Mouse (Mus musculus) MEL (cell line): ENCODE measurements around the gene Reln. TPM values are rescaled to one million over a fixed set of nuclear protein-coding genes. Genes with fewer than 3 reads are reported as not detected.

ENCODE experiments used
- DNase-seq: peaks from one replicate; pipeline ENCODE4 v3.0.0; 2011; ENCODE audit warnings: low read depth, low spot score
- H3K27ac ChIP-seq: 2 replicates; pipeline ENCODE4 v1.5.1; 2012; ENCODE audit warnings: low read depth, mild to moderate bottlenecking, control low read depth, low read length, moderate library complexity; ENCODE audit not compliant: control insufficient read depth
- H3K27me3 ChIP-seq, 2 experiments: fragments of 150-350 bp in 1 of 2; sonication (generic) in 1 of 2; 2 replicates each; pipeline ENCODE4 v1.6.1; 2012; ENCODE audit warnings: low read length in 2 of 2, mild to moderate bottlenecking in 2 of 2, improper control_type of control experiment in 1 of 2, moderate library complexity in 1 of 2; ENCODE audit not compliant: insufficient read depth in 2 of 2, control insufficient read depth in 1 of 2
- H3K36me3 ChIP-seq, 2 experiments: 2 replicates each; pipeline ENCODE4 v1.6.1; 2012 to 2014; ENCODE audit warnings: low read length in 2 of 2, improper control_type of control experiment in 1 of 2, inconsistent platforms in 1 of 2, mild to moderate bottlenecking in 1 of 2; ENCODE audit not compliant: insufficient read depth in 2 of 2, control insufficient read depth in 1 of 2
- H3K4me1 ChIP-seq, 2 experiments: fragments of 150-350 bp in 1 of 2; sonication (generic) in 1 of 2; 2 replicates each; pipeline ENCODE4 v1.6.1; 2012; ENCODE audit warnings: low read length in 2 of 2, improper control_type of control experiment in 1 of 2, mild to moderate bottlenecking in 1 of 2; ENCODE audit not compliant: insufficient read depth in 2 of 2, control insufficient read depth in 1 of 2
- H3K4me3 ChIP-seq, 2 experiments: fragments of 150-350 bp in 1 of 2; sonication (generic) in 1 of 2; 2 replicates each; pipeline ENCODE4 v1.5.1; 2012; ENCODE audit warnings: low read depth in 2 of 2, low read length in 2 of 2, mild to moderate bottlenecking in 2 of 2, moderate library complexity in 2 of 2, control low read depth in 1 of 2, improper control_type of control experiment in 1 of 2; ENCODE audit not compliant: control insufficient read depth in 1 of 2, insufficient read depth in 1 of 2
- H3K79me2 ChIP-seq: 2 replicates; pipeline ENCODE4 v1.6.1; 2012; ENCODE audit warnings: mild to moderate bottlenecking, low read length, moderate library complexity; ENCODE audit not compliant: control insufficient read depth, poor library complexity, insufficient read depth
- H3K9ac ChIP-seq: 2 replicates; pipeline ENCODE4 v1.6.1; 2012; ENCODE audit warnings: low read depth, mild to moderate bottlenecking, control low read depth, low read length, moderate library complexity; ENCODE audit not compliant: control insufficient read depth, poor library complexity, severe bottlenecking
- H3K9me3 ChIP-seq: fragments of 150-350 bp; sonication (generic); replicated peaks from 2 replicates; pipeline ENCODE4 v1.6.1; 2012; ENCODE audit warnings: mild to moderate bottlenecking, low read length, improper control_type of control experiment, moderate library complexity; ENCODE audit not compliant: insufficient read depth
- CHD1 ChIP-seq: IDR thresholded peaks from 2 replicates; pipeline ENCODE4 v1.6.1; 2012; ENCODE audit warnings: low read depth, mild to moderate bottlenecking, inconsistent platforms, low read length, improper control_type of control experiment
- CHD2 ChIP-seq: IDR thresholded peaks from 2 replicates; pipeline ENCODE4 v1.6.1; 2011; ENCODE audit warnings: low read length, improper control_type of control experiment
- E2F4 ChIP-seq: IDR thresholded peaks from 2 replicates; pipeline ENCODE4 v1.6.1; 2011; ENCODE audit warnings: low read depth, low read length, improper control_type of control experiment, borderline replicate concordance
- EP300 ChIP-seq, 2 experiments: IDR thresholded peaks; 2 replicates each; pipeline ENCODE4 v1.6.1; 2011; ENCODE audit warnings: improper control_type of control experiment in 2 of 2, low read length in 2 of 2, low read depth in 1 of 2, mild to moderate bottlenecking in 1 of 2
- GABPA ChIP-seq: IDR thresholded peaks from 2 replicates; pipeline ENCODE4 v1.6.1; 2012; ENCODE audit warnings: low read depth, mild to moderate bottlenecking, inconsistent platforms, low read length, improper control_type of control experiment, moderate library complexity
- MAFK ChIP-seq: IDR thresholded peaks from 2 replicates; pipeline ENCODE4 v1.6.1; 2011; ENCODE audit warnings: low read depth, mild to moderate bottlenecking, low read length, improper control_type of control experiment, borderline replicate concordance
- MAX ChIP-seq: IDR thresholded peaks from 2 replicates; pipeline ENCODE4 v1.6.1; 2011; ENCODE audit warnings: low read length, improper control_type of control experiment
- MEF2A ChIP-seq: IDR thresholded peaks from 2 replicates; pipeline ENCODE4 v1.6.1; 2014; ENCODE audit warnings: low read depth, mild to moderate bottlenecking, inconsistent platforms, low read length, improper control_type of control experiment; ENCODE audit not compliant: poor library complexity, insufficient replicate concordance, severe bottlenecking; ENCODE audit errors: extremely low read depth
- MXI1 ChIP-seq: IDR thresholded peaks from 2 replicates; pipeline ENCODE4 v1.6.1; 2011; ENCODE audit warnings: mild to moderate bottlenecking, low read depth, low read length, improper control_type of control experiment
- NELFE ChIP-seq: IDR thresholded peaks from 2 replicates; pipeline ENCODE4 v1.6.1; 2011; ENCODE audit warnings: low read depth, low read length, improper control_type of control experiment
- NRF1 ChIP-seq: IDR thresholded peaks from 2 replicates; pipeline ENCODE4 v1.6.1; 2014; ENCODE audit warnings: low read depth, mild to moderate bottlenecking, inconsistent platforms, low read length, improper control_type of control experiment, moderate library complexity; ENCODE audit not compliant: poor library complexity, insufficient read depth, severe bottlenecking
- POLR2A ChIP-seq, 2 experiments: IDR thresholded peaks; 2 replicates each; pipeline ENCODE4 v1.6.1; 2011 to 2012; ENCODE audit warnings: low read length in 2 of 2, mild to moderate bottlenecking in 2 of 2, control low read depth in 1 of 2, improper control_type of control experiment in 1 of 2, low read depth in 1 of 2, moderate library complexity in 1 of 2; ENCODE audit not compliant: control insufficient read depth in 1 of 2, insufficient read depth in 1 of 2, poor library complexity in 1 of 2
- POLR2AphosphoS2 ChIP-seq: IDR thresholded peaks from 2 replicates; pipeline ENCODE4 v1.6.1; 2011; ENCODE audit warnings: low read length, improper control_type of control experiment
- POLR2AphosphoS5 ChIP-seq: IDR thresholded peaks from 2 replicates; pipeline ENCODE4 v1.6.1; 2012; ENCODE audit warnings: low read depth, borderline replicate concordance, mild to moderate bottlenecking, inconsistent platforms, low read length, moderate library complexity, mixed read lengths
- RAD21 ChIP-seq: IDR thresholded peaks from 2 replicates; pipeline ENCODE4 v1.6.1; 2011; ENCODE audit warnings: mild to moderate bottlenecking, low read depth, low read length, improper control_type of control experiment
- RCOR1 ChIP-seq: IDR thresholded peaks from 2 replicates; pipeline ENCODE4 v1.6.1; 2012; ENCODE audit warnings: low read depth, mild to moderate bottlenecking, inconsistent platforms, low read length, improper control_type of control experiment
- TCF12 ChIP-seq: IDR thresholded peaks from 2 replicates; pipeline ENCODE4 v1.6.1; 2014; ENCODE audit warnings: low read depth, mild to moderate bottlenecking, inconsistent platforms, low read length, improper control_type of control experiment, moderate library complexity
- ZC3H11A ChIP-seq: IDR thresholded peaks from 2 replicates; pipeline ENCODE4 v1.6.1; 2012; ENCODE audit warnings: low read depth, mild to moderate bottlenecking, inconsistent platforms, low read length, improper control_type of control experiment
- ZKSCAN1 ChIP-seq: IDR thresholded peaks from 2 replicates; pipeline ENCODE4 v1.6.1; 2012; ENCODE audit warnings: low read depth, mild to moderate bottlenecking, inconsistent platforms, low read length, improper control_type of control experiment, moderate library complexity
- ZMIZ1 ChIP-seq: IDR thresholded peaks from 2 replicates; pipeline ENCODE4 v1.6.1; 2012; ENCODE audit warnings: low read depth, mild to moderate bottlenecking, inconsistent platforms, low read length, improper control_type of control experiment, moderate library complexity
- ZNF384 ChIP-seq: IDR thresholded peaks from 2 replicates; pipeline ENCODE4 v1.6.1; 2012; ENCODE audit warnings: low read depth, mild to moderate bottlenecking, inconsistent platforms, low read length, improper control_type of control experiment
- polyA plus RNA-seq, 2 experiments: library from polyadenylated mRNA; stranded (reverse) in 1 of 2; unstranded in 1 of 2; fragments of >175 nt in 1 of 2; fragments of >200 nt in 1 of 2; gene quantifications; 2 replicates each; pipeline versions ENCODE4 v1.2.1 to v1.2.4; 2012; ENCODE audit warnings: low replicate concordance in 2 of 2, low read depth in 1 of 2; ENCODE audit not compliant: insufficient read length in 2 of 2, insufficient read depth in 1 of 2, missing spikeins in 1 of 2
- total RNA-seq: library from RNA; depleted of rRNA; stranded (reverse); fragments of 300-350 nt; gene quantifications from 2 replicates; pipeline ENCODE4 v1.2.3, GENCODE M21; 2012

The Reln gene
- total and polyA plus RNA-seq, 3 experiments = not detected

DNA sequence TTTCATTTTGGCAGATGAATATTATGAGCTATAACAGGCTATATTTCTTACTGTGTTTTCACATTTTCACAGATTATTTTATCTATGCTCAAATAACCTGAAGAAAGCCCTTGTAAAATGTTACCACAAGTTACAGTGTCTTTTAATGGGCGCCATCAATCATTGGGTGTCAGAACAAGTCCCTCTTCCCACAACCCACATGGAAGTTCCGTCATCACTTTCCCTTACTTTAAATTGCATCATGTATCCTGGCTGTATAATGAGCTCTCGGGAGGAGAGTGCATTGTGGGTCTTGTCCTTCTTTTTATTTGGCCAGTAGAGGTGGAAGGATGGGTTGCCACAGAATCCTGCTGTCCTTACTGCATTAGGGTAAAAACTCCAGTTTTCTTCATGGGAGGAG lies 434.8 kb downstream of the Reln start:
- TF ChIP-seq POLR2AphosphoS5 (no peak), NRF1 (no peak), MAX (no peak), POLR2A (IDR thresholded peaks at IDR 0.05; ENCODE audit: control insufficient read depth in 1 of 2, insufficient read depth in 1 of 2, low read depth in 1 of 2, low read length in 2 of 2, poor library complexity in 1 of 2) (no peak), CHD1 (no peak), EP300 (IDR thresholded peaks at IDR 0.05; ENCODE audit: low read depth in 1 of 2, low read length in 2 of 2) (no peak), ZMIZ1 (no peak), POLR2AphosphoS2 (no peak), NELFE (no peak), ZNF384 (no peak), TCF12 (no peak), RAD21 (no peak), MEF2A (no peak)
- TF ChIP-seq, all 39 proteins: peak for 0

DNA sequence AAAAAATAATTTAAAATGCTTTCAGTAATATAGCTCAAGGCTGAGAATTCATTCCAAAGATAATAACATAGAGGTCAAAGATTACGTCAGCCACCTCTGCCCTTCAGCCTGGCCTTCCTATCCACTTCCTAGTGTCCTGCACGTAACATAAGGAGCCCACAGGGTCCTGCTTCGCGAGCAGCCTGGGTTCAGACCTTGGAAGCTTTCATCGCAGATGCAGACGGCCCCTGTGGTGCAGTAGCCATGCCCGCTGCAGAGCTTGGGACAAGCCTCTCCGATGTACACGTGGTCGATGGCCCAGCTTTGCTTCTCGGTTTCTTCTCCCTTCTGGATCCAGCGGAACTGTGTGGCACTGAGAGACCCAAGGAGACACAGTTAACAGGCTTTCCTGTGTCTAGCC lies 443.1 kb downstream of the Reln start:
- no peak for TF ChIP-seq RCOR1
- no peak for TF ChIP-seq POLR2AphosphoS5
- TF ChIP-seq ZKSCAN1 = no peak
- TF ChIP-seq MAFK = no peak
- TF ChIP-seq CHD2 = no peak
- TF ChIP-seq MXI1 = no peak
- TF ChIP-seq ZNF384 = no peak
- no peak for TF ChIP-seq NELFE
- no peak for TF ChIP-seq ZC3H11A
- no peak for TF ChIP-seq ZMIZ1
- TF ChIP-seq RAD21 = no peak
- TF ChIP-seq E2F4 = no peak
- no peak for TF ChIP-seq GABPA
- Histone ChIP-seq H3K4me1 (no peaks in the 10 kb centered on the region), H3K27me3 (peaks cover 0 to 2% of the 10 kb centered on the region in 2 experiments; a peak in 1 of 4 replicates), H3K9me3 (no peaks in the 10 kb centered on the region), H3K79me2 (no peaks in the 10 kb centered on the region), H3K9ac (no peak overlapping the region), H3K36me3 (no peaks in the 10 kb centered on the region), H3K4me3 (no peak overlapping the region), H3K27ac (no peak overlapping the region)
- DNase-seq = no peak

More for the DNA sequence above, 434.8 kb downstream of the Reln start:
- H3K9me3 ChIP-seq = no peaks in the 10 kb centered on the region
- no peak for DNase-seq
- no peak overlapping the region for H3K4me3 ChIP-seq
- H3K27me3 ChIP-seq = no peaks in the 10 kb centered on the region
- H3K79me2 ChIP-seq = no peaks in the 10 kb centered on the region
- no peak overlapping the region for H3K27ac ChIP-seq
- H3K36me3 ChIP-seq = no peaks in the 10 kb centered on the region
- no peak overlapping the region for H3K9ac ChIP-seq
- H3K4me1 ChIP-seq = no peaks in the 10 kb centered on the region
